Mouse (Mus musculus) brain, embryonic 14.5 days (tissue): Measurements from ENCODE around the gene Sds. TPM values are rescaled to one million over a fixed set of nuclear protein-coding genes. Genes with fewer than 3 reads are reported as not detected.

Source experiments
- DNase-seq: peaks from one replicate; pipeline ENCODE4 v3.0.0-alpha.2; 2011; ENCODE audit warnings: low read depth
- CTCF ChIP-seq: fragments of 200-500 bp; IDR thresholded peaks from 2 replicates; pipeline ENCODE4 v1.5.1; 2012; ENCODE audit warnings: inconsistent platforms, mild to moderate bottlenecking, moderate library complexity, borderline replicate concordance; ENCODE audit not compliant: insufficient read depth, insufficient read length; ENCODE audit errors: extremely low read depth
- POLR2A ChIP-seq: fragments of 200-500 bp; IDR thresholded peaks from 2 replicates; pipeline ENCODE4 v1.6.1; 2012; ENCODE audit warnings: mild to moderate bottlenecking, inconsistent platforms, borderline replicate concordance; ENCODE audit not compliant: poor library complexity, insufficient read depth, insufficient read length, severe bottlenecking; ENCODE audit errors: extremely low read depth
- polyA plus RNA-seq: library from polyadenylated mRNA; depleted of rRNA; stranded (reverse); fragments of >200 nt; gene quantifications from 2 replicates; pipeline ENCODE4 v1.2.3, GENCODE M21; 2012; rRNA removed

Gene Sds
- polyA plus RNA-seq, result not detected in 2 replicates

- no peak for DNase-seq
- TF ChIP-seq POLR2A (no peak), CTCF (no peak)
Observed at GRCm38 (mm10) chr5:120476296-120476695, at the start of gene Sds. TSS of gene Sds (plus strand) at chr5:120476526.

GRCm38 (mm10) chr5:120426572-120426971 is 49.8 kb upstream of the Sds start:
- TF ChIP-seq POLR2A (no peak), CTCF (no peak)
- DNase-seq, result peak; percentile 16

- peak; percentile 81 for DNase-seq
- TF ChIP-seq POLR2A (no peak), CTCF (no peak)
Observed at GRCm38 (mm10) chr5:120427451-120427938, 48.8 kb upstream of the Sds start.

GRCm38 (mm10) chr5:120428189-120428838 is 48.0 kb upstream of the Sds start:
- TF ChIP-seq CTCF, result no peak
- no peak for TF ChIP-seq POLR2A
- DNase-seq, result peak; percentile 45

- TF ChIP-seq POLR2A (no peak), CTCF (no peak)
- no peak for DNase-seq
Observed at GRCm38 (mm10) chr5:120428990-120429389, 47.3 kb upstream of the Sds start.

- TF ChIP-seq POLR2A, result no peak
- no peak for TF ChIP-seq CTCF
- DNase-seq, result no peak
Observed at GRCm38 (mm10) chr5:120429692-120430091, 46.6 kb upstream of the Sds start.

GRCm38 (mm10) chr5:120431001-120431583 is 45.2 kb upstream of the Sds start:
- TF ChIP-seq CTCF (no peak), POLR2A (no peak)
- no peak for DNase-seq

- 0 out of 2 replicates have a peak, but pooled peaks have one; percentile 10 for TF ChIP-seq POLR2A
- TF ChIP-seq CTCF, result no peak
- DNase-seq, result peak; percentile 91
Observed at GRCm38 (mm10) chr5:120431649-120432485, 44.5 kb upstream of the Sds start, which contains the start of gene Lhx5. TSS of gene Lhx5 (plus strand) at chr5:120431699.

- no peak for TF ChIP-seq POLR2A
- TF ChIP-seq CTCF, result no peak
- peak; percentile 46 for DNase-seq
Observed at GRCm38 (mm10) chr5:120432486-120433015, 43.8 kb upstream of the Sds start.

- DNase-seq, result peak; percentile 50
- TF ChIP-seq CTCF (no peak), POLR2A (no peak)
Observed at GRCm38 (mm10) chr5:120433135-120433760, 43.1 kb upstream of the Sds start.

GRCm38 (mm10) chr5:120434231-120434735 is 42.0 kb upstream of the Sds start:
- DNase-seq, result peak; percentile 27
- no peak for TF ChIP-seq POLR2A
- TF ChIP-seq CTCF, result no peak

GRCm38 (mm10) chr5:120435006-120435681 is 41.2 kb upstream of the Sds start:
- TF ChIP-seq POLR2A (no peak), CTCF (no peak)
- peak; percentile 35 for DNase-seq

GRCm38 (mm10) chr5:120435731-120436501 is 40.4 kb upstream of the Sds start:
- peak; percentile 65 for DNase-seq
- TF ChIP-seq POLR2A (no peak), CTCF (no peak)
